Mouse (Mus musculus) cerebellum, postnatal 14 days (tissue): ENCODE data around the gene Trim56.
A peak's percentile ranks its signal among the peaks of the same experiment; 100 is the strongest.
"Not testable (repeated sequence)": the region's sequence is repeated elsewhere in the genome, so short reads cannot be mapped to it uniquely, and the experiment has no call there.

Experiments
- DNase-seq, 2 experiments: peaks; one replicate each; pipeline ENCODE4 v3.0.0; 2021; ENCODE audit warnings: mixed read lengths in 2 of 2

Gene Trim56

DNA sequence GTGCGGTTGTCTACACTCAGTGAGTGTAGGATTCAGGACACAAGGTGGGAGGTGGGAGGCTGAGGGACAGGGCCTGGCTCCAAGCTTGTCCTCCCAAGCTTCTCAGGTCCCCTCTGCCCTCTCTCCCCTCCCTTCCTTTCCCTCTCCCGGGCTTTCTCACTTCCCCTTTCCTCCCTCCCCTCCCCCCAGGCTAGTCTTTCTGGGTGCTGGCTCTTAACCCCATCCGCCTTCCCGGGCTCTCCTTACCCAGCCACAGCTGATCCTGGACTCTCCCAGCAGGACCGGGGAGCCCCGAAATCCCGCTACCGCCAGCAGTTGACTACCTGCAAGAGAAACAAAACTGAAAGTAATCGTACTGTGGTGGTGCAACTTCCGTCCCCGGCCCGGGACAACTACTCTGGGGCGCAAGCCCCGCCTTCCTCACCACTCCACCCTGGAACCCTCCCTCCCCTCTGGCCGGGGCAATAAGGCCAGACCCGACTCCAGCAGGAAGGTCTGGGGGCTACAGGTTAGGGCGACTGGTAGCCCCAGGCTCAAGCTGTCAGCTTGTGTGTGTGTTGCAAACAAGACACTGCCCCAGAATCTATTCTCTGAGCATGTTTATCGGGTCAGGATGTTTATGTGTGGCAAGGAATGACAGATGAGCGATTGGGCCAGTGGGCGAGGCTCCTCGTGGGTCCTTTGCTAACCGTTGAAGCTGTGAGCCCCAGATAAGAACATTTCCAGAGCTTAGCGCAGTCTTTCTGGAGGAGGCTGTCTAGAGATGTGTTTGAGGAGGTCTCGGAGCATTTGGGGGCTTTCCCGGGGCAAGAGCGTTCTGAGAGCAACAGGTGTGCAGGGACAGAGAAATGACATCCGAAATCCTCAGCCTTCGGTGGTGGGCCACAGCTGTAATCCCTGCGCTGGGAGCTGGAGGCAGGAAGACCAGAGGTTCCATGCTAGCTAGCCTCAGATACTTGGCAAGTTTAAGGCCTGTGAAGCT, at the start of gene Trim56:
Gene Trim56, minus strand, starts transcription at position 344 of the 982 bp plus-strand sequence.
- DNase-seq: no peak

GRCm38 (mm10) chr5:137161853-137162252, 45.8 kb upstream of the Trim56 start:
- DNase-seq: no peak

DNA sequence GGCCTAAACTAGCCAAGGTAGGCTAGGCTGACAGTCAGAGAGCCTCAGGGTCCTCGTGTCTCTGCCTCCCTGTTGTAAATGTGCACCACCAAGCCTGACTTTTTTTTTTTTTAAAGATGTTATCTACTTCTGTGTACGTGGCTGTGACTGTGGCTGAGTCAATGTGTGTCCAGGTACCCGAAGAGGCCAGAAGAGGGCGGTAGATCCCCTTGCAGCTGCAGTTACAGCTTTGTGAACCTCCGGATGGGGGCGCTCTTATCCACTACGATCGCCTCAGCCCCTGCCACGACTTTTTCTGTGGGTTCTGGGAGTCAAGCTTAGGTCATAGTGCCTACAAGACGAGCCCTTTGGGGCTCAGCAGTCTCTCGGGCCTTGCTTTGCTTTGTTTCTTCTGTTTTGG, 43.5 kb upstream of the Trim56 start:
- peak; percentile 25 to 71 for DNase-seq

DNA sequence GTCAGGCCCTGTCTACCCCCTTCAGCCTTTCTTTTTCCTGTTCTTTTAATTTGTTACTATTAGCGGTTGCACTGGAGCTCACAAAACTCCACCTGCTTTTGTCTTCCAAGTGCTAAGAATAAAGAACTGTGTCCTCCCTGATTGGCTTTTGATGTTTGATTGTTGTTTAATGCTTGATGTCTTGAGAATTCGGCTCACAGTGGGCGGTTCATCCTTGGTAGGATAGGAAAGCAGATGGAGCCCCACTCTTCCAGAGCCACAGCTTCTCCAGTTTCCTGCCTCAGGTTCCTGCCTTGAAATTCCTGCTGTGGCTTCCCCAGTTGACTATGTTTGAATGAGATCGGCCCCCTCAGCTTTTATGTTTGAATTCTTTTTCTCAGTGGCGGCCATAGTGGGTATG, 37.3 kb upstream of the Trim56 start:
- DNase-seq: no peak

DNA sequence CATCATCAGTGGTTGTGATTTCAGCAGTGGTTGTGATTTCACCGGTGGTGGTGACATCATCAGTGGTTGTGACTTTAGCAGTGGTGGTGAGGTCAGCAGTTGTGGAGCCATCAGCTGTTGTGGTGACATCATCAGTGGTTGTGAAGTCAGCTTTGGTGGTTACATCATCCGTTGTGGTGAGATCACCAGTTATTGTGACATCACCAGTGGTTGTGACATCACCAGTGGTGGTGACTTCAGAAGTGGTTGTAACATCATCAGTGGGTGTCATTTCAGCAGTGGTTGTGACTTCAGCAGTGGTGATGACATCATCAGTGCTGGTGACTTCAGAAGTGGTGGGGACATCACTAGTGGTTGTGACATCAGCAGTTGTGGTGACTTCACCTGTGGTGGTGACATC, 36.6 kb upstream of the Trim56 start:
- no peak for DNase-seq

DNA sequence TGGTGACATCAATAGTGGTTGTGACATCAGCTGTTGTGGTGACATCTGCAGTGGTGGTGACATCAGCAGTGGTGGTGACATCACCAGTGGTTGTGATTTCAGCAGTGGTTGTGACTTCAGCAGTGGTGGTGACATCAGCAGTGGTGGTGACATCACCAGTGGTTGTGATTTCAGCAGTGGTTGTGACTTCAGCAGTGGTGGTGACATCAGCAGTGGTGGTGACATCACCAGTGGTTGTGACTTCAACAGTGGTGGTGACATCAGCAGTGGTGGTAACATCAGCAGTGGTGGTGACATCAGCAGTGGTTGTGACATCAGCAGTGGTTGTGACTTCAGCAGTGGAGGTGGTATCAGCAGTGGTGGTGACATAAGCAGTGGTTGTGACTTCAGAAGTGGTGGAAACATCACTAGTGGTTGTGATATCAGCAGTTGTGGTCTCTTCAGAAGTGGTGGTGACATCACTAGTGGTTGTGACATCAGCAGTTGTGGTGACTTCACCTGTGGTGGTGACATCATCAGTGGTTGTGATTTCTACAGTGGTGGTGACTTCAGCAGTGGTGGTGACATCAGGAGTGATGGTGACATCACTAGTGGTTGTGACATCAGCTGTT, 33.4 kb upstream of the Trim56 start, which contains the start of gene Muc3:
Gene Muc3, minus strand, starts transcription at position 51 of the 611 bp plus-strand sequence.
- not testable (repeated sequence) for DNase-seq

DNA sequence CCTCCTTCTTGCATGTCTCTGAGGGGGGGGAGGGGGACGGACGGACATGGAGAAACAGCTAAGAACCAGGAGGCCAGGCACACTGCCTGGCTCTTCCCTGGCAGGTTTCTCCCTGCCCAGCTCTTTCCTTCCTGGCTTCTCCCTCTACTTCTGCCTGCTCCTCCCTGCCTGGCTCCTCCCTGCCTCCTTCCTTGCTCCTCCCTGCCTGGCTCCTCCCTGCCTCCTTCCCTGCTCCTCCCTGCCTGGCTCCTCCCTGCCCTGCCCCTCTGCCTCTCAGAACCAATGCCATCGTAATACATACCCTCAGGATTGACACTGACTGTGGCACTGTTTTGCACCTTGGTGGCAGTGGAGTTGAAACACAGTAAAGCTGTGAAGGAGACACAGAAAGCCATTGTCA, 24.8 kb upstream of the Trim56 start:
- DNase-seq: no peak

GRCm38 (mm10) chr5:137138977-137139376, 23.0 kb upstream of the Trim56 start:
- no peak for DNase-seq

- no peak for DNase-seq
These were observed 18.9 kb upstream of the Trim56 start for GRCm38 (mm10) chr5:137134959-137135358.

DNA sequence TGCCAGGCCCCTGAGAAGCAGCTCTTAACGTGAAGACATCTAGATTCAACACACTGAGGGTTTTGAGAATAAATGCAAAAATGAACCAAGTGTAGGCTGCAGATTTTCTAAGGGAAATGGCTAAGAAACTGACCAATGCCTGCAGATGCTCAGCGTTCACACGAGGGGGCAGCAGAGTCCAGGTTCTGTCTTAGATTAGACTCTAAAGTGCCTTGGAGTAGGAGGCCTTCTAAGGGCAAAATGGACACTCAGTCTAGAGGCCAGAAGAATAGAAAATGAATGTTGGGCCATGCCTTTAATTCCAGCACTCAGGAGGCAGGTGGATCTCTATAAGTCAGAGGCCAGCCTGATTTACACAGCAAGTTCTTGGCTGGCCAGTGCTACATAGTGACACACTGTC, 15.5 kb upstream of the Trim56 start:
- peak; percentile 75 to 78 for DNase-seq

- DNase-seq: no peak
These were observed 13.3 kb upstream of the Trim56 start for GRCm38 (mm10) chr5:137129281-137129680.

DNA sequence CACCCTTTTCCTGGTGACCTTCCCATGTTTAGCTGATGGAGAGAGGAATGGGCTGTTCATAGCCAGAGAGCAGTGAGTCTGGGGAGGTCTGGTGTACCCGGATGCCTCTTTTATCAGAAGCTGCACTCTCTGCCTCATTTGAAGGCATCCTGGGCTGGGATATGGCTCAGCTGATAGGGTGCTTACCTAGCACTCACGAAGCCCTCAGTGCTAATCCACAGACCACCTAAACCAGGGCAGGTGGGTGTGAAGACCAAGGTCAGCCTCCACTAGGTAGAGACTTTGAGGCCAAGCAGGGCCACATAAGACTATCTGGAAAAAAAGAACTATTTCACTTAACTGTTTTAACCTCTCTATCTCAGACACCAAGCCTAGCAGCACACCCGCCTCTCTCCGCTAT, 7.5 kb upstream of the Trim56 start:
- no peak for DNase-seq

DNA sequence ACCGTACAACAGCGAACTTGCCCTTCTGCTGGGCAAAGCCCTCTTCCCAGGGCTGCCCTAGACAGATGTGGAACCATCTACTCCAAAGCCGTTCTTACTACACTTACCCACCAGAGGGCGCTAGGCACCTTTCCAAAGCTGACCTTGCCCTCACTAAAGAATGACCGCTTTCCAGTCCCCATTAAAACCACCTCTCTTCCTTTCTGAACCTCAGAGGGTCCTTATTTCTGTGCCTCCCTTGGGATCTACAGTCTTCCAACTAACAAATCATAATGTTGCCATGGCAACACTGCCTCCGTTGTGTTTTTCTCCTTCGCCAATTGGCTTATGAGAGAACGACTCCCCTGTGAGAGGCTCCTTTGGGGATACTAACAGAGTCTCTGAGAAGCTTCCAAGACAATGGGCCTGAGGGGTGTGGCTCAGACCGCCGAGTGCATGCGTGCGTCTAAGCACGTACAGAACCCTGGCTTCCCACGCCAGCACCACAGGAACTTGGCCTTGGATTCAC, 6.7 kb upstream of the Trim56 start:
- DNase-seq: peak; percentile 77 to 85

DNA sequence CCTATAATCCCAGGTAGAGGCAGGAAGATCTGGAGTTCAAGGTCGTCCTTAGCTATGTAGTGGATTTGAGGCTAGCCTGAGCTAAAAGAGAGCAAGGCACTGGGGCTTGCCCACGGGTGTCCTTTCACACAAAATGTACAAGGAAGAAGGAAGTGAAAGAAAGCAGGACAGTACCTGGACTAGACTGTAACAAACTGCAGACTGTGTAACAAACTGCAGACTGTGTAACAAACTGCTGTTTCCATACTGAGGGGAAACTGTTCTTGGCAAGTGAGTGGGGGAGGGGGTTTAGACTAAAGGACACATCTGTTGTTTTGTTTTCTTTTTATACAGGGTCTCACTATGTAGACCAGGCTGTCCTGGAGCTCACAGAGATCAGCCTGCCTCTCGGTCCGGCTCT, 5.3 kb upstream of the Trim56 start:
- no peak for DNase-seq

- no peak for DNase-seq
These were observed 2.9 kb upstream of the Trim56 start for GRCm38 (mm10) chr5:137118878-137119277.

DNA sequence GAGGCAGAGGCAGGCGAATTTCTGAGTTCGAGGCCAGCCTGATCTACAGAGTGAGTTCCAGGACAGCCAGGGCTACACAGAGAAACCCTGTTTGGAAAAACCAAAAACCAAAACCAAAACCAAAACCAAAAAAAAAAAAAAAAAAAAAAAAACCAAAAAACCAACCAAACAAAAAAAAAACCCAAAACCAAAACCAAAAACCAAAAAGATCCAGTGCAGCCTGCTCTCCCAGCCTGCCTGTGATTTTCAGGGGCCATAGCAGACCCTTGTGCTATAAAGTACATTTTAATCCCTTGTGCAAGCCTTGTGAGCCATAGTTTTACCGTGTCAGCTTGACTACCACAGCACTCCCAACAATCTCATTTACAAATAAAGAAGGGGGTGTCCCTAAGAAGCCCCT, 2.0 kb upstream of the Trim56 start:
- not testable (repeated sequence) for DNase-seq

GRCm38 (mm10) chr5:137116987-137117386, 978 bp upstream of the Trim56 start:
- no peak for DNase-seq

- no peak for DNase-seq
These were observed 983 bp downstream of the Trim56 start for GRCm38 (mm10) chr5:137114891-137115561.

DNA sequence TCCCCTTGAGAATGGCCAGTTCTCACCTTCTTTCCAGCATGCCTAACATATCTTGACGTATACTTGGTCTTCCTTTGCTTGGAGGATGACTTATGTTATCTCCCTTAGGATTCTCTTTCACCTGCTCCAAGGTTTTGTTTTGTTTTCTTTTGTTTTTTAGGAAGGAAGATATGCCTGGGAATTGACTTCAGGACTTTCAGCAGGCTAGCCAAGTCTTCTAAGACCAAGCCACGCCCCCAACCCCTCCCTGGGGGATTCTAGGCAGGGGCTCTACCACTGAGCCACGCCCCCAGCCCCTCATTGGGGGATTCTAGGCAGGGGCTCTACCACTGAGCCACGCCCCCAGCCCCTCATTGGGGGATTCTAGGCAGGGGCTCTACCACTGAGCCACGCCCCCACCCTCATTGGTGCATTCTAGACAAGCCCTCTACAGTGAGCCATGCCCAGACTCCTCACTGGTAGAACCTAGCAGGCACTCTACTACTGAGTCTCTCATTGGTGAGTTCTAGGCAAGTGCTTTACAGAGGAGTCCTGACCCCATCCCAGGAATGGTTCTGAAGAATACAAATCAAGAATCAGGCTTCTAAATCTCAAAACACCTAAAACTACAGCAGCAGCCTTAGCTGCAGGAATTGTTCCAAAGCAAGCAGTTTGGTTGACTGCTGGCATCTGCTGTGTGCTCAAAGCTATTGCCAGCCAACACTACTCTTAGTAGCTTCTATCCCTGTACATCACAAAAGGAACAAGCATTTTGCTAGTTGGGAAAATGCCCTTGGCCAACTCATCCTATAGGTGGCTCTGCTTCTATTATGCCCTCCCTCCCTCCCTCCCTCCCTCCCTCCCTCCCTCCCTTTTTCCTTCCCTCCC, 4.2 kb downstream of the Trim56 start:
- DNase-seq: no peak

DNA sequence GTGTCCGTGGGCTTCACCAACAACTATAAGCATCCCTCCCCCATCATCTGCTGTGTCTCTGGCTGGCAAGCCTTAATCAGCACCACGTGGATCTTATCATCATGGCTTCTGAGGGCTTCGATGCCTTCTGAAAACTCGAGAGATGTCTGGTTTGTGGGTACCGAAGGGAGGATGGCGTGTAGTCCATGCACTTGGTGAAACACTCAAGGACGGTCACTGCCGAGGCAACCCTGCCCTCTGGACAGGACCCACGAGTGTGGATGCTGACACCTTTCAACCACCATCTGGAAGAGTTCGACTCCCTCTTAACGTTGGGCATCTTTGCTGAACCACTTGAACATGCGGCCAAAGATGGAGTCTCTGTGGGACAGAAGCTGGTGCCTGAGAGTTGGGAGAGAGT, 5.1 kb downstream of the Trim56 start:
- no peak for DNase-seq

GRCm38 (mm10) chr5:137109941-137110593, 5.9 kb downstream of the Trim56 start:
- no peak for DNase-seq

- no peak for DNase-seq
These were observed 7.9 kb downstream of the Trim56 start for GRCm38 (mm10) chr5:137108111-137108510.
